Mouse (Mus musculus): Measurements from ENCODE around the gene Olfr851. TPM values are rescaled to one million over a fixed set of nuclear protein-coding genes. Genes with fewer than 3 reads are reported as not detected.

Olfr851 gene
- not detected in 2 replicates for total RNA-seq (2023)

DNA sequence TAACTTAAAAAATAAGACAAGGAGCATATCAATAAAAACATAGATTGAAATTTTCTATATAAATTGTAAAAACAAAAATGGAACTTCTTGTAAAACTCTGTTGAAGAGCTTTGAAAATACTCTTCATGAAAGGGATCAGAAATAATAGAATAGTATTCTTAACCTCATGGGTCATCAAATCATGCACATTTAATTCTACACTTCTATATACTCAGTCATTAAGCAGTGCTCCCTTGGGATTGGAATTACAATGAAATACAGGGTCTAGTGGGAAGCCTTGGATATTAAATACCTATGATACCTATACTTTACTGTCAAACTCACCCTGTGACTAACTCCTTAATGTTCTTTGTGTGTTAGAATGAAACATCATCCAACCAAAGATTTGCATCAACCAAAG lies at the start of gene Olfr851:
TSS of gene Olfr851 (plus strand) at position 301 of the 400 bp plus-strand sequence.

DNA sequence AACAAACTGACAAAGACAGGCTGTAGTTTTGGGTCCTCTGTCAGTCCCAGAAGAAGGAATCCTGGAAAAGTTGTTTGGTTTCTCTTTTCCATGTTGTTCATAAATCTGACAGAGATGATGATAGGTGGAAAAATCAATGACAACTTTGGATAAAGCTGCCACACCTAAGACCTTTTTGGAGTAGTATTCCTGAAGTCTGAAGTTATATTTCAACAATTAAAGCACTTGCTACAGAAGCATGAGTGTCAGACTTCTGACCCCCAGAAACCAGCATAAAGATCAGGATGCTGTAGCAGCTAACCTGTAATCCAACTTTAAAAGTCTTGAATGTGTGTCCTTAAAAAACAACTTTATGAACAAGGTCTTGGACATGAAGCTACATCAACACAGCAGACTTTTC lies 14.9 kb upstream of the Olfr851 start, which contains the start of gene Olfr850:
TSS of gene Olfr850 (minus strand) at position 101 of the 400 bp plus-strand sequence.

DNA sequence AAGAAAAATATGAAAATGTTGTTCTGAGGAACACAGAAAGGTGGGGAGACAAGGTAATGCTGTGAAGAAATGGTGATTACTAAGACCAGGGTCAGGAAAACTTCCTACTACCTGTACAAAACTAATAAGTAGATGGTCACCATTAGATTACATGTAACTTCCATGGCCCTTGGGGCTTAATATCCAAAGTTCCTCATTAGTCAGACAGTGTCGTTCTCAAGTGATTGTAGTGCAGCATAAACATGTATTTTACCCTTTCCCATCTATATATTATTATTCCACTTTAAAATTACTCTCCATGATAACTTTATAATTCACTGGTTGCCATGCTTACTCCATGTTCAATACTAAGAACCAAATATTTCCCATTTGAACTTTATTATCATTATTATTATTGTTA lies 47.9 kb downstream of the Olfr851 start, which contains the start of gene Olfr853:
TSS of gene Olfr853 (minus strand) at position 101 of the 400 bp plus-strand sequence.

Other genes with a start within 250 kb of the Olfr851 start
- not detected in 2 replicates for gene Olfr843, start 241.3 kb upstream of the Olfr851 start, total RNA-seq (2023)
- not detected in 2 replicates for gene Olfr844, start 176.9 kb upstream of the Olfr851 start, total RNA-seq (2023)
- not detected in 2 replicates for gene Olfr845, start 156.8 kb upstream of the Olfr851 start, total RNA-seq (2023)
- gene Olfr846, start 129.3 kb upstream of the Olfr851 start, total RNA-seq (2023), result not detected in 2 replicates
- not detected in 2 replicates for gene Olfr847, start 114.6 kb upstream of the Olfr851 start, total RNA-seq (2023)
- gene Olfr849, start 53.0 kb upstream of the Olfr851 start, total RNA-seq (2023), result not detected in 2 replicates
- gene Olfr850, start 15.0 kb upstream of the Olfr851 start, total RNA-seq (2023), result not detected in 2 replicates
- not detected in 2 replicates for gene Olfr853, start 47.8 kb downstream of the Olfr851 start, total RNA-seq (2023)
- gene Olfr854, start 74.1 kb downstream of the Olfr851 start, total RNA-seq (2023), result not detected in 2 replicates
- not detected in 2 replicates for gene Olfr855, start 89.3 kb downstream of the Olfr851 start, total RNA-seq (2023)
- gene Zfp317, start 128.8 kb downstream of the Olfr851 start, total RNA-seq (2023), result 6.4 and 7.2 TPM in 2 replicates
- gene Olfr857, start 216.1 kb downstream of the Olfr851 start, total RNA-seq (2023), result not detected in 2 replicates